Mouse (Mus musculus) liver, embryonic 14.5 days (tissue): Measurements from ENCODE around the gene Sccpdh. TPM values are rescaled to one million over a fixed set of nuclear protein-coding genes. Genes with fewer than 3 reads are reported as not detected.
"Not testable (repeated sequence)": the region's sequence is repeated elsewhere in the genome, so short reads cannot be mapped to it uniquely, and the experiment has no call there.

Experiments
- ATAC-seq: fragments of 200-750 bp; cut with Nextera tagmentation; 2 replicates; pipeline ENCODE4 v1.8.0; 2017; ENCODE audit warnings: moderate number of reproducible peaks, mild to moderate bottlenecking, moderate library complexity; ENCODE audit not compliant: insufficient read depth
- DNase-seq, 3 experiments: peaks; one replicate each; pipeline ENCODE4 v3.0.0-alpha.2; 2012 to 2013; ENCODE audit warnings: low read depth in 3 of 3, low spot score in 3 of 3
- H3K27ac ChIP-seq: fragments of 300-500 bp; sonication (generic); 2 replicates; pipeline ENCODE4 v1.5.1; 2014; ENCODE audit warnings: moderate library complexity, mild to moderate bottlenecking, control low read depth, inconsistent platforms
- H3K27me3 ChIP-seq: fragments of 300-500 bp; sonication (generic); 2 replicates; pipeline ENCODE4 v1.6.1; 2014; ENCODE audit warnings: mild to moderate bottlenecking, low read length, moderate library complexity; ENCODE audit not compliant: control insufficient read depth, insufficient read depth
- H3K36me3 ChIP-seq: fragments of 300-500 bp; sonication (generic); replicated peaks from 2 replicates; pipeline ENCODE4 v1.6.1; 2014; ENCODE audit warnings: low read depth; ENCODE audit not compliant: control insufficient read depth, insufficient read depth
- H3K4me1 ChIP-seq, 2 experiments: fragments of 200-500 bp in 1 of 2; fragments of 300-500 bp in 1 of 2; sonication (generic) in 1 of 2; replicated peaks; 2 replicates each; pipeline ENCODE4 v1.6.1; 2012 to 2014; ENCODE audit warnings: antibody characterized with exemption in 1 of 2, inconsistent platforms in 1 of 2, low read length in 1 of 2; ENCODE audit not compliant: control insufficient read depth in 2 of 2, insufficient read depth in 2 of 2
- H3K4me2 ChIP-seq: fragments of 300-500 bp; sonication (generic); 2 replicates; pipeline ENCODE4 v1.6.1; 2014; ENCODE audit warnings: low read depth, mild to moderate bottlenecking, control low read depth, moderate library complexity
- H3K4me3 ChIP-seq, 2 experiments: fragments of 200-500 bp in 1 of 2; fragments of 300-500 bp in 1 of 2; sonication (generic) in 1 of 2; 2 replicates each; pipeline ENCODE4 v1.5.1; 2012 to 2014; ENCODE audit warnings: low read depth in 2 of 2, low read length in 2 of 2, mild to moderate bottlenecking in 2 of 2, control low read depth in 1 of 2, inconsistent platforms in 1 of 2, moderate library complexity in 1 of 2; ENCODE audit not compliant: insufficient read depth in 1 of 2
- H3K9ac ChIP-seq: fragments of 300-500 bp; sonication (generic); replicated peaks from 2 replicates; pipeline ENCODE4 v1.6.1; 2014; ENCODE audit warnings: mild to moderate bottlenecking, control low read depth, moderate library complexity
- H3K9me3 ChIP-seq: fragments of 300-500 bp; sonication (generic); 2 replicates; pipeline ENCODE4 v1.6.1; 2016; ENCODE audit warnings: low read length, mixed read lengths; ENCODE audit not compliant: control insufficient read depth
- CTCF ChIP-seq: IDR thresholded peaks from 2 replicates; pipeline ENCODE4 v1.5.1; 2016; ENCODE audit warnings: antibody characterized with exemption, low read depth, control low read depth
- EP300 ChIP-seq: IDR thresholded peaks from 2 replicates; pipeline ENCODE4 v1.6.1; 2016; ENCODE audit warnings: antibody characterized with exemption, low read depth
- WGBS: fragments of 180-500 bp; shearing (Covaris S2); extraction: QIAGEN DNeasy Blood & Tissue Kit; methylation state at CpG from one replicate; pipeline ENCODE4 v1.1.7; 2014; ENCODE audit not compliant: insufficient replicate concordance; 5-methylcytosine and 5-hydroxymethylcytosine counted together
- polyA plus RNA-seq, 2 experiments: library from polyadenylated mRNA; depleted of rRNA in 1 of 2; stranded (reverse) in 1 of 2; unstranded in 1 of 2; fragments of >200 nt; fragmentation: Nextera tagmentation in 1 of 2; extraction: Ambion mirVana in 1 of 2; gene quantifications; 2 replicates each; pipeline versions ENCODE4 v1.2.1 to v1.2.3; 2012 to 2014

Sccpdh gene
- polyA plus RNA-seq, 2 experiments: 4.0 to 7.8 TPM

DNA sequence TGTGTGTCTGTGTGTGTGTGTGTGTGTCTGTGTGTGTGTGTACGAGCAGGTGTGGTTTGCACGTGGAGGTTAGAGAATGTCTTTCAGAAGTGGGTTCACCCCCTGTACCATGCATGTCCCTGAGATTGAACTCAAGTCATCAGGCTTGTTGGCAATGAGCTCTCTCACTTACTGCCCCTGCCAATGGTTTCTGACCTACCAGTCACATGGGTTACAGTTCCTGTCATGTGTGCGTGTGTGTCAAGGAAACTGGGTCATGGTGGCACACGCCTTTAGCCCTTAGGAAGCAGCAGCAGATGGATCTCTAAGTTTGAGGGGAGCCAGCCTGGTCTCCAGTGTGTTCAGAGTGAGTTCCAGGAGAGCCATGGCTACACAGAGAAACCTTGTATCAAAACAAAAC lies 25.3 kb upstream of the Sccpdh start:
- H3K27ac ChIP-seq: no peak overlapping the region
- H3K4me1 ChIP-seq: no peaks in the 10 kb centered on the region
- TF ChIP-seq EP300 (no peak), CTCF (no peak)
- no peak overlapping the region for H3K4me2 ChIP-seq
- 51% methylated on average over 4 of the region's 4 CpGs for WGBS
- no peaks in the 10 kb centered on the region for H3K36me3 ChIP-seq
- no peaks in the 10 kb centered on the region for H3K9me3 ChIP-seq
- no peak overlapping the region for H3K9ac ChIP-seq
- no peak for ATAC-seq
- no peak overlapping the region for H3K4me3 ChIP-seq
- H3K27me3 ChIP-seq: no peaks in the 10 kb centered on the region
- no peak for DNase-seq

DNA sequence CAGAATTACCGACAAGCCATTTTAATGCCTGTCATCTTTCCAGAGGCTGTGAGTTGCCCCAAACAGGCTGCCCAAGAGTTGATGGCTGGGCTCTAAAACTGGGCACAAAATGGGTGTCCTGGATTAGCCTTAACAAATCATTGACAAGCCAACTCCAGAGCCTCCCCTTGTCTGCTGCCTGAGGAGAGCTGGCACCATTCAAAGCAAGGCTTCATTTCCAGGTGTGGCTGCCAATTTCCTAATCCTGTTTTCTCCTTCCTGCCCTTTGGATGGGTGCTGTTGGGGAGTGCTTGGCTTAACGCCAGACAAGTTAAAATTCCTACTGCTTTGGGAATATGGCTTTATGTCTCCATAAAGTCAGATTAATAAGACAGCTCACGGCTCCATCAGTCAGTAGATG lies 23.9 kb upstream of the Sccpdh start:
- no peak overlapping the region for H3K4me2 ChIP-seq
- no peaks in the 10 kb centered on the region for H3K27me3 ChIP-seq
- DNase-seq (no peak), ATAC-seq (no peak)
- H3K27ac ChIP-seq: no peak overlapping the region
- 58% methylated on average over 3 of the region's 3 CpGs for WGBS
- H3K9me3 ChIP-seq: no peaks in the 10 kb centered on the region
- peaks cover 2 to 3% of the 10 kb centered on the region in 2 experiments for H3K4me1 ChIP-seq
- TF ChIP-seq CTCF (no peak), EP300 (no peak)
- no peak overlapping the region for H3K4me3 ChIP-seq
- H3K36me3 ChIP-seq: no peaks in the 10 kb centered on the region
- no peak overlapping the region for H3K9ac ChIP-seq

DNA sequence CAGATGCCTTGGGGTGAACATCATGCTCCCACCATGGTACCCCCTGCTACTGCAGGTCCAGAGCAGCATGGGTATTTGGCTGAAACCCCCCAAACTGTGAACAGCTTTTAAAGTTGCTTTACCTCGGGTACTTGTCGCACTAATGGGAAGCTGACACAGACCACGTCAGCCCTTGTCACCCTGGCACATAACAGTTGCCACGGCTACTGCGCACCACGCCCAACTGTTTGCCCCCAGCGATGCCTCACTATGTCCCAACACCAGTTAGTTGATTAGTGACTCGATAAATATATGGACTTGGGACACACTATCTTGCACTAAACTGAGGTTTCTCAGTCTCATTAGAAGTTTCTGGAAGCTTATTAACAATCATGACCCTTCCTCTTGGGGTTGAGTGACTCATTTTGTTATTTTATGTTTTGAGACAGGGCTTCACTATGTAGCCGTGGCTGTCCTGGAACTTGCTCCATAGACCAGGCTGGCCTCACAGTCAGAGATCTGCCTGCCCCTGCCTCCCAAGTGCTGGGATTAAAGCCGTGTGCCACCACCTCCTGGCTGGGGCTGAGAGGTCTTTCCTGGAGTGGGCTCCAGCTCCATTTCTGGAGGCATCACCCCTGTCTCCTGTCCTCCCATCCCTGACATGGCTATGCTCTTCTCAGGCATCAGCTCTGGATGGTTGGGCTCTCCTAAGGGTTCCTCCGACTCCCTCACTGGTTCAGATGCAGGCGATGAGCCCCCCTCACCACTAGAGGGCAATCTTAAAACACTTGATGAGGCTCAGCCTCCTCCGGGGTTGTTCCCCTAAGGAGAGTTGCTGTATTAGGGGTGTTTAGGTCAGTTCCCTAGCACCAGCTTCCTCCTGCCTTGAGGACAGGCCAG lies 22.7 kb upstream of the Sccpdh start:
- no peak overlapping the region for H3K9ac ChIP-seq
- no peak overlapping the region for H3K4me3 ChIP-seq
- TF ChIP-seq EP300 (no peak), CTCF (peak; percentile 90)
- no peak overlapping the region for H3K4me2 ChIP-seq
- H3K27ac ChIP-seq: no peak overlapping the region
- DNase-seq (peak in 2 of 3 experiments; percentile 52 to 53), ATAC-seq (peak; percentile 52; the same call in 1 of the 2 replicates)
- H3K4me1 ChIP-seq: peaks cover 3 to 6% of the 10 kb centered on the region in 2 experiments
- no peaks in the 10 kb centered on the region for H3K36me3 ChIP-seq
- no peaks in the 10 kb centered on the region for H3K27me3 ChIP-seq
- no peaks in the 10 kb centered on the region for H3K9me3 ChIP-seq
- WGBS: 43% methylated on average over 13 of the region's 13 CpGs

DNA sequence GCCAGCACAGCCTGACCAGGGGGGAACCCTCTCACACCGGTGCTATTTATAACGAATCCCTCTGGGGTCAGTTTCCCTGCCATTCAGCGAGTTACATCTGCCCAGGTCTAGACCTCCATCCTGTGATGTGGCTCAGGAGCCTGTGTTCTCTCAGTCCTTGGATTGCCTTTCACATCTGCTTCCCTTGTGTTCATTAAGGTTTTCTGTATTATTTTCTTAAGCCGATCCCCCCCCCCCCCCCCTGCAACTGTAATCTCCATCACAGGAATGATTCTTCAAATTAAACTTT lies 22.1 kb upstream of the Sccpdh start:
- H3K27me3 ChIP-seq: no peaks in the 10 kb centered on the region
- no peak overlapping the region for H3K4me2 ChIP-seq
- ATAC-seq: 0 out of 2 replicates have a peak, but pooled peaks have one; percentile 3

DNA sequence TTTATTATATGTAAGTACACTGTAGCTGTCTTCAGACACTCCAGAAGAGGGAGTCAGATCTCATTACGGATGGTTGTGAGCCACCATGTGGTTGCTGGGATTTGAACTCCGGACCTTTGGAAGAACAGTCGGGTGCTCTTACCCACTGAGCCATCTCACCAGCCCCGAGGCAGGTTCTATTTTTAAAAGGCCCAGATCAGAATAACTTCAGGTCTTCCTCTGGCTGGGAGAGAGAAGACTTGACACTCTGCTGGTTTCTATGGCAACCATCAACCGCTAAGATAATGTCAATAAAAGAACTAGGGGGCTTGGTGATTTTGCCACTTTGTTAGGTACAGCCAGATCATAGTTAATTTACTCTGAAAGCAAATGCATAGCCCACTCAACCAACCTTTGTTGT lies 19.3 kb upstream of the Sccpdh start:
- DNase-seq, H3K4me1 ChIP-seq, H3K9ac ChIP-seq, H3K9me3 ChIP-seq, H3K4me2 ChIP-seq, H3K4me3 ChIP-seq, H3K27ac ChIP-seq, H3K27me3 ChIP-seq, ATAC-seq, H3K36me3 ChIP-seq: not testable (repeated sequence)
- WGBS: 43% methylated on average over 4 of the region's 5 CpGs

More for the DNA sequence above, 22.1 kb upstream of the Sccpdh start:
- H3K4me1 ChIP-seq: peaks cover 3 to 7% of the 10 kb centered on the region in 2 experiments
- H3K4me3 ChIP-seq: no peak overlapping the region
- H3K27ac ChIP-seq: no peak overlapping the region
- no peak for DNase-seq
- no peak for TF ChIP-seq CTCF
- TF ChIP-seq EP300: no peak
- no peaks in the 10 kb centered on the region for H3K36me3 ChIP-seq
- WGBS: 17% methylated on average over 4 of the region's 4 CpGs
- H3K9ac ChIP-seq: no peak overlapping the region
- H3K9me3 ChIP-seq: no peaks in the 10 kb centered on the region
